ENCODE assay signal across 17 mouse cellular contexts in the genomic region with DNA sequence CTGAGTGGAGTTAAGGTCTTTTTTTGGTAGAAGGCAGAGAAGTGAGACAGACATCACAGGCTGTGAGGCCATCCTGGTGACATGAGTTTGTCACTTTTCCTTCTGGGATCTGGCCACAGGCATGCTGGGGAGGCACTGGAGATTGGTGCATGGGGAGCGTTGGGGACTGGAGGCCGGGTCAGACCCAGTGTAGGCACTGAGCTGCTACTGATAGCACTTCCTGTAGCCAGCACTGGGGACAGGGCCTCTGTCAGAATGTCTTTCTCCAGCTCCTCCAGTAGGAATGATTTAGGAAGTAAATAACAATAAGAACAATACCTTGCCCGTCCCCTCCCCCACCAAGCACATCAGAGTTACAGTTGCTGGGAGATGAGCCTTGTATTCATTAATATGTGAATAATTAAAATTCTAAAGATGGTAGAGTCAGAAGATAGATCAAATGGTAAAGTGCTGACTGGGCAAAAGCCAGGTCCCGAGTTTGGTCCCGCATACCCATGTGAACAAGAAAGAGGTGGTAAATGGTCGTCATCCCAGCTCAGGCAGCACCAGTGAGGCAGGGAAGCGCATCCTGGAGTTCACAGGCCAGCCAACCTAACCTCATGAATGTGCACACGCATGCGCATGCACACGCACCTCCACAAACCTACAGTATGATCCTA.
DNase-seq lines count a peak whose midpoint lies in the region; ATAC-seq and TF ChIP-seq lines count a peak whose summit lies in the region.
"Had no signal": no experiment of that assay in that cellular context is flagged by ENCODE, and none has a peak within 500 bp of the region (broad histone marks: within the 10 kb centered on the region; RNA-seq: fewer than 3 reads in every experiment).

No protein-coding gene starts in this region.

- peak overlapping the region; percentile 77 for H3K27ac ChIP-seq in forebrain, embryonic 10.5 days
- H3K27ac ChIP-seq in forebrain, postnatal 0 days (ENCODE audit: low read depth, low read length) = no peak overlapping the region
- H3K27ac ChIP-seq in midbrain, embryonic 11.5 days (ENCODE audit: low read depth, low read length) = peak overlapping the region; percentile 35
- no peak overlapping the region for H3K27ac ChIP-seq in midbrain, embryonic 16.5 days (ENCODE audit: low read length)
- peak overlapping the region; percentile 40; the same call in 1 of the 2 replicates for H3K27ac ChIP-seq in forebrain, embryonic 13.5 days
- H3K27ac ChIP-seq in stomach, embryonic 16.5 days (ENCODE audit: low read length) = peak overlapping the region; percentile 53
- H3K27ac ChIP-seq: heart, embryonic 15.5 days had no signal

- no peak for ATAC-seq in forebrain, postnatal 0 days
- peak; percentile 63; the same call in 1 of the 2 replicates for ATAC-seq in midbrain, embryonic 11.5 days (ENCODE audit: low FRiP score)
- ATAC-seq in midbrain, embryonic 16.5 days = no peak
- peak; percentile 58 for ATAC-seq in forebrain, embryonic 13.5 days
- ATAC-seq in stomach, embryonic 16.5 days (ENCODE audit: insufficient read depth, low FRiP score) = no peak

- peaks cover 7% of the 10 kb centered on the region for H3K27me3 ChIP-seq in forebrain, embryonic 10.5 days (ENCODE audit: poor library complexity, severe bottlenecking)
- H3K27me3 ChIP-seq in forebrain, postnatal 0 days (ENCODE audit: insufficient read depth, low read length) = no peaks in the 10 kb centered on the region
- H3K27me3 ChIP-seq in midbrain, embryonic 11.5 days (ENCODE audit: control insufficient read depth, insufficient read depth, low read length) = no peaks in the 10 kb centered on the region
- no peaks in the 10 kb centered on the region for H3K27me3 ChIP-seq in midbrain, embryonic 16.5 days (ENCODE audit: control insufficient read depth, insufficient read depth, low read depth, low read length)
- H3K27me3 ChIP-seq in forebrain, embryonic 13.5 days = no peaks in the 10 kb centered on the region
- no peaks in the 10 kb centered on the region for H3K27me3 ChIP-seq in stomach, embryonic 16.5 days (ENCODE audit: control insufficient read depth, insufficient read depth, low read length)
- H3K27me3 ChIP-seq: heart, embryonic 15.5 days had no signal

- 66% methylated on average over 10 of the region's 10 CpGs for WGBS in forebrain, embryonic 10.5 days
- WGBS in forebrain, postnatal 0 days = 62% methylated on average over 10 of the region's 10 CpGs
- WGBS in midbrain, embryonic 11.5 days = 65% methylated on average over 10 of the region's 10 CpGs
- 56% methylated on average over 10 of the region's 10 CpGs for whole genome bisulfite sequencing in midbrain, embryonic 16.5 days
- WGBS in forebrain, embryonic 13.5 days = 64% methylated on average over 10 of the region's 10 CpGs
- 81% methylated on average over 10 of the region's 10 CpGs for WGBS in stomach, embryonic 16.5 days

- H3K9me3 ChIP-seq in forebrain, embryonic 10.5 days = no peaks in the 10 kb centered on the region
- H3K9me3 ChIP-seq in forebrain, postnatal 0 days (ENCODE audit: low read length) = no peaks in the 10 kb centered on the region
- no peaks in the 10 kb centered on the region for H3K9me3 ChIP-seq in midbrain, embryonic 11.5 days (ENCODE audit: control insufficient read depth, low read length)
- H3K9me3 ChIP-seq in midbrain, embryonic 16.5 days (replicated peaks; ENCODE audit: control insufficient read depth, low read length, poor library complexity, severe bottlenecking) = no peaks in the 10 kb centered on the region
- no peaks in the 10 kb centered on the region for H3K9me3 ChIP-seq in forebrain, embryonic 13.5 days (replicated peaks)
- no peaks in the 10 kb centered on the region for H3K9me3 ChIP-seq in stomach, embryonic 16.5 days (replicated peaks; ENCODE audit: control insufficient read depth, low read length)
- H3K9me3 ChIP-seq: heart, embryonic 15.5 days had no signal

- no peak overlapping the region for H3K4me3 ChIP-seq in forebrain, embryonic 10.5 days
- H3K4me3 ChIP-seq in forebrain, postnatal 0 days (ENCODE audit: low read depth, low read length) = no peak overlapping the region
- no peak overlapping the region for H3K4me3 ChIP-seq in midbrain, embryonic 11.5 days (ENCODE audit: low read depth, low read length)
- no peak overlapping the region for H3K4me3 ChIP-seq in midbrain, embryonic 16.5 days (ENCODE audit: low read depth, low read length)
- no peak overlapping the region for H3K4me3 ChIP-seq in forebrain, embryonic 13.5 days
- H3K4me3 ChIP-seq in stomach, embryonic 16.5 days (replicated peaks; ENCODE audit: low read length) = no peak overlapping the region
- H3K4me3 ChIP-seq: heart, embryonic 15.5 days had no signal

- intact Hi-C loops in left cerebral cortex, postnatal 14 days (cut with DNase I) = no loop called here

- no peak for DNase-seq in forebrain, embryonic 10.5 days (ENCODE audit: extremely low spot score, low spot score)
- no peak for DNase-seq in forebrain, postnatal 0 days
- no peak for DNase-seq in midbrain, embryonic 11.5 days (ENCODE audit: low spot score, missing footprints)
- no peak for DNase-seq in left cerebral cortex, postnatal 14 days (ENCODE audit: low spot score in 2 of 2)
- DNase-seq in layer of hippocampus, adult 9-11 months = no peak
- DNase-seq: adrenal gland, adult 8-10 months; cerebellum, adult 9-10 months; gastrocnemius, postnatal 36 days; kidney, adult 9 months; liver; lung, adult 2 months; right cerebral cortex, postnatal 25 days; thymus, postnatal 14 days had no signal

- peaks cover 50% of the 10 kb centered on the region for H3K4me1 ChIP-seq in forebrain, embryonic 10.5 days
- H3K4me1 ChIP-seq in forebrain, postnatal 0 days (ENCODE audit: insufficient read depth) = no peaks in the 10 kb centered on the region
- H3K4me1 ChIP-seq in midbrain, embryonic 11.5 days (ENCODE audit: control insufficient read depth, insufficient read depth, low read length) = peaks cover 34% of the 10 kb centered on the region
- peaks cover 13% of the 10 kb centered on the region; the same call in 1 of the 2 replicates for H3K4me1 ChIP-seq in midbrain, embryonic 16.5 days (ENCODE audit: control insufficient read depth, insufficient read depth, low read length)
- H3K4me1 ChIP-seq in forebrain, embryonic 13.5 days = peaks cover 44% of the 10 kb centered on the region
- 0 out of 2 replicates have a peak, but pooled peaks cover 2% of the 10 kb centered on the region for H3K4me1 ChIP-seq in stomach, embryonic 16.5 days (ENCODE audit: control insufficient read depth, insufficient read depth, low read length)
- H3K4me1 ChIP-seq: heart, embryonic 15.5 days had no signal

- no peaks in the 10 kb centered on the region for H3K36me3 ChIP-seq in forebrain, embryonic 10.5 days (replicated peaks)
- H3K36me3 ChIP-seq in forebrain, postnatal 0 days (ENCODE audit: insufficient read depth) = no peaks in the 10 kb centered on the region
- H3K36me3 ChIP-seq in midbrain, embryonic 11.5 days (ENCODE audit: control insufficient read depth, insufficient read depth, low read length) = no peaks in the 10 kb centered on the region
- no peaks in the 10 kb centered on the region for H3K36me3 ChIP-seq in midbrain, embryonic 16.5 days (ENCODE audit: control insufficient read depth, insufficient read depth, low read length)
- H3K36me3 ChIP-seq in forebrain, embryonic 13.5 days (ENCODE audit: poor library complexity, severe bottlenecking) = no peaks in the 10 kb centered on the region
- H3K36me3 ChIP-seq in stomach, embryonic 16.5 days (ENCODE audit: control insufficient read depth, insufficient read depth, low read length) = no peaks in the 10 kb centered on the region
- H3K36me3 ChIP-seq: heart, embryonic 15.5 days had no signal

- no peak overlapping the region for H3K4me2 ChIP-seq in forebrain, postnatal 0 days (ENCODE audit: low read depth)
- H3K4me2 ChIP-seq in midbrain, embryonic 11.5 days = no peak overlapping the region
- no peak overlapping the region for H3K4me2 ChIP-seq in midbrain, embryonic 16.5 days (ENCODE audit: low read length)
- H3K4me2 ChIP-seq in forebrain, embryonic 13.5 days = no peak overlapping the region
- H3K4me2 ChIP-seq in stomach, embryonic 16.5 days (ENCODE audit: low read depth, low read length) = no peak overlapping the region
- H3K4me2 ChIP-seq: heart, embryonic 15.5 days had no signal

- H3K9ac ChIP-seq in forebrain, postnatal 0 days = no peak overlapping the region
- H3K9ac ChIP-seq in midbrain, embryonic 11.5 days (ENCODE audit: low read length) = no peak overlapping the region
- H3K9ac ChIP-seq in midbrain, embryonic 16.5 days (ENCODE audit: low read depth, low read length) = no peak overlapping the region
- no peak overlapping the region for H3K9ac ChIP-seq in forebrain, embryonic 13.5 days
- no peak overlapping the region for H3K9ac ChIP-seq in stomach, embryonic 16.5 days (ENCODE audit: low read length)
- H3K9ac ChIP-seq: heart, embryonic 15.5 days had no signal

- no peak for TF ChIP-seq CTCF in forebrain, postnatal 0 days (IDR thresholded peaks at IDR 0.05; ENCODE audit: low read depth)

Comparison
In these comparisons a context has a peak if more than half of its experiments do, and no peak if none do; other contexts are left out.
1. H3K27ac ChIP-seq: peak in forebrain, embryonic 10.5 days (single experiment), midbrain, embryonic 11.5 days (single experiment), forebrain, embryonic 13.5 days (single experiment) and stomach, embryonic 16.5 days (single experiment); none in forebrain, postnatal 0 days (single experiment) and midbrain, embryonic 16.5 days (single experiment).
2. ATAC-seq: peak in midbrain, embryonic 11.5 days (single experiment) and forebrain, embryonic 13.5 days (single experiment); none in forebrain, postnatal 0 days (single experiment), midbrain, embryonic 16.5 days (single experiment) and stomach, embryonic 16.5 days (single experiment).